Mouse (Mus musculus): ENCODE results near the gene Syngr2. TPM values are rescaled to one million over a fixed set of nuclear protein-coding genes. Genes with fewer than 3 reads are reported as not detected.
A peak's percentile ranks its signal among the peaks of the same experiment; 100 is the strongest.
"Not testable (repeated sequence)": the region's sequence is repeated elsewhere in the genome, so short reads cannot be mapped to it uniquely, and the experiment has no call there.

The Syngr2 gene
- polyA plus RNA-seq, 1 experiment from 2014 or later, result 78.7 TPM

DNA sequence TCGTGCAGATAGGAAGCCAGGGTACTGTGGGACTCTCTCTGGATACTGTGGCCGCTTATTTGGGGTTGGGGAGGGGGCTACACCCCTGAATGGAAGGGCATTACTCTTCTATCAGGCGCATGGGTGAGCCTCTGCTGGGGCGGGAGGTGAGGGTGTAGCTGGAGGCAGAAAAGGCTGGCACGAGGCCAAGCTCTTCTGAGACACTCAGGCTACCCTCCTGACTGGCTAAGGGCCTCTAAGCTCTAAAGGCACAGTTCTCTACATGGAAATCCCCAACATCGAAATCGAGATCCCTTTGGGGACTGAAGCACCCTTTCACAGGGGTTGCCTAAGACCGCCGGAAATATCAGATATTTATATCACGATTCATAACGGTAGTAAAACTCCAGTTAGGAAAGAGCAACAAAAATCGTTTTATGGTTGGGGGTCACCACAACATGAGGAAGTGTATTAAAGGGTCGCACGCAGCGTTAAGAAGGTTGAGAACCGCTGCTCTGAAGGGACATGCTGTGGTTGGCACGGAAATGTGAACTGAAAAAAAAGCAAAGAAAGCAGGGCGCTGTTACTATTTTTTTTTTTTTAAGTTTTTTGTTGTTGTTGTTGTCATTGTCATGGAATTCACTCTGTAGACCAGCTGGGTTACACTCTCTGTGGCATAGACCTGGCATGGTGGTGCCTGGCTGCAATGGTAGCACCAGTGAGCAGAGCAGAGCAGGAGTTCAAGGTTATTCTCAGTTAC lies 18.9 kb downstream of the Syngr2 start:
- Histone ChIP-seq H3K27me3 (ENCODE audit: control insufficient read depth, insufficient read depth, low read length) (no peaks in the 10 kb centered on the region), H3K4me2 (peak overlapping the region; percentile 81), H3K36me3 (ENCODE audit: control insufficient read depth, insufficient read depth, low read length) (no peaks in the 10 kb centered on the region), H3K9me3 (replicated peaks; ENCODE audit: control insufficient read depth, low read length) (no peaks in the 10 kb centered on the region), H3K9ac (ENCODE audit: low read depth, low read length) (peak overlapping the region; percentile 52; the same call in 1 of the 2 replicates), H3K4me3 (ENCODE audit: low read depth, low read length) (no peak overlapping the region), H3K4me1 (ENCODE audit: control insufficient read depth, insufficient read depth, low read length) (peaks cover 66% of the 10 kb centered on the region), H3K27ac (ENCODE audit: low read depth, low read length) (peak overlapping the region; percentile 97)
- ATAC-seq (replicated peaks; ENCODE audit: insufficient number of reproducible peaks, low FRiP score, low TSS enrichment), result no peak
- WGBS (ENCODE audit: insufficient replicate concordance), result 57% methylated on average over 18 of the region's 18 CpGs

- Histone ChIP-seq H3K9me3 (replicated peaks; ENCODE audit: control insufficient read depth, low read length) (no peaks in the 10 kb centered on the region), H3K27ac (ENCODE audit: low read depth, low read length) (peak overlapping the region; percentile 97), H3K4me1 (ENCODE audit: control insufficient read depth, insufficient read depth, low read length) (peaks cover 63% of the 10 kb centered on the region), H3K4me2 (peak overlapping the region; percentile 81), H3K36me3 (ENCODE audit: control insufficient read depth, insufficient read depth, low read length) (no peaks in the 10 kb centered on the region), H3K27me3 (ENCODE audit: control insufficient read depth, insufficient read depth, low read length) (no peaks in the 10 kb centered on the region), H3K4me3 (ENCODE audit: low read depth, low read length) (no peak overlapping the region), H3K9ac (ENCODE audit: low read depth, low read length) (0 out of 2 replicates have a peak overlapping the region, but pooled peaks have one; percentile 52)
- ATAC-seq (replicated peaks; ENCODE audit: insufficient number of reproducible peaks, low FRiP score, low TSS enrichment), result 0 out of 2 replicates have a peak, but pooled peaks have one; percentile 11
- WGBS (ENCODE audit: insufficient replicate concordance), result 16% methylated on average over 9 of the region's 9 CpGs
Observed at GRCm38 (mm10) chr11:117828888-117829604, 19.6 kb downstream of the Syngr2 start.

GRCm38 (mm10) chr11:117829671-117830215 lies 20.3 kb downstream of the Syngr2 start:
- Histone ChIP-seq H3K4me3 (ENCODE audit: low read depth, low read length) (no peak overlapping the region), H3K9me3 (replicated peaks; ENCODE audit: control insufficient read depth, low read length) (no peaks in the 10 kb centered on the region), H3K36me3 (ENCODE audit: control insufficient read depth, insufficient read depth, low read length) (no peaks in the 10 kb centered on the region), H3K4me2 (no peak overlapping the region), H3K9ac (ENCODE audit: low read depth, low read length) (0 out of 2 replicates have a peak overlapping the region, but pooled peaks have one; percentile 6), H3K27me3 (ENCODE audit: control insufficient read depth, insufficient read depth, low read length) (no peaks in the 10 kb centered on the region), H3K27ac (ENCODE audit: low read depth, low read length) (peak overlapping the region; percentile 97), H3K4me1 (ENCODE audit: control insufficient read depth, insufficient read depth, low read length) (peaks cover 59% of the 10 kb centered on the region)
- WGBS (ENCODE audit: insufficient replicate concordance), result 59% methylated on average over 2 of the region's 2 CpGs
- no peak for ATAC-seq (replicated peaks; ENCODE audit: insufficient number of reproducible peaks, low FRiP score, low TSS enrichment)

DNA sequence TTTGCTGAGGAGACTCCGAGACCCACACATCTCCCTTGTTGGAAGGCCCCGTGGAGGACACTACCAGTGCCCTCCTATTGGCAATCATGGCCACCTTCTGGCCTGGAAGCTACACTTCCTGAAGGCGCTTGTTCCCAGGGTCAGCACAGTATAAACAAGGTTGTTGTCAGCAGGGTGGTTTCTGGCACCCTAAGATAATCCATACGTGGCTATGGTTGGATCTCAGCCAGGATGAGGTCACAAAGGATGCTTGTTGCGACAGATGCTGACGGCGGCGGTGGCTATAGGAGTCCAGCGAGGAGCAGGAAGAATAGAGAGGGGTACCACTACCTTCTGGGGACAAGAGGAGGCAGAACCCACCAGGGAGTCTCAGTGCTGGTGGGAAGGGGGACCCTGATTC lies 20.9 kb downstream of the Syngr2 start:
- ATAC-seq (replicated peaks; ENCODE audit: insufficient number of reproducible peaks, low FRiP score, low TSS enrichment), result no peak
- H3K4me1 ChIP-seq (ENCODE audit: control insufficient read depth, insufficient read depth, low read length), result peaks cover 57% of the 10 kb centered on the region
- H3K9me3 ChIP-seq (replicated peaks; ENCODE audit: control insufficient read depth, low read length), result no peaks in the 10 kb centered on the region
- H3K4me3 ChIP-seq (ENCODE audit: low read depth, low read length), result no peak overlapping the region
- peak overlapping the region; percentile 97 for H3K27ac ChIP-seq (ENCODE audit: low read depth, low read length)
- H3K4me2 ChIP-seq, result no peak overlapping the region
- H3K9ac ChIP-seq (ENCODE audit: low read depth, low read length), result no peak overlapping the region
- 50% methylated on average over 9 of the region's 9 CpGs for whole genome bisulfite sequencing (ENCODE audit: insufficient replicate concordance)
- H3K36me3 ChIP-seq (ENCODE audit: control insufficient read depth, insufficient read depth, low read length), result no peaks in the 10 kb centered on the region
- no peaks in the 10 kb centered on the region for H3K27me3 ChIP-seq (ENCODE audit: control insufficient read depth, insufficient read depth, low read length)

- H3K27me3 ChIP-seq (ENCODE audit: control insufficient read depth, insufficient read depth, low read length), result no peaks in the 10 kb centered on the region
- peak overlapping the region; percentile 64 for H3K4me2 ChIP-seq
- H3K9ac ChIP-seq (ENCODE audit: low read depth, low read length), result 0 out of 2 replicates have a peak overlapping the region, but pooled peaks have one; percentile 22
- peak; percentile 40 for ATAC-seq (replicated peaks; ENCODE audit: insufficient number of reproducible peaks, low FRiP score, low TSS enrichment)
- WGBS (ENCODE audit: insufficient replicate concordance), result 16% methylated on average over 28 of the region's 28 CpGs
- H3K4me3 ChIP-seq (ENCODE audit: low read depth, low read length), result peak overlapping the region; percentile 28
- H3K9me3 ChIP-seq (replicated peaks; ENCODE audit: control insufficient read depth, low read length), result no peaks in the 10 kb centered on the region
- H3K4me1 ChIP-seq (ENCODE audit: control insufficient read depth, insufficient read depth, low read length), result peaks cover 43% of the 10 kb centered on the region
- H3K27ac ChIP-seq (ENCODE audit: low read depth, low read length), result peak overlapping the region; percentile 54; the same call in 1 of the 2 replicates
- no peaks in the 10 kb centered on the region for H3K36me3 ChIP-seq (ENCODE audit: control insufficient read depth, insufficient read depth, low read length)
Observed at GRCm38 (mm10) chr11:117832086-117832969, 22.9 kb downstream of the Syngr2 start.

- not testable (repeated sequence) for H3K4me3 ChIP-seq (ENCODE audit: low read depth, low read length); H3K9ac ChIP-seq (ENCODE audit: low read depth, low read length); H3K4me2 ChIP-seq; H3K27me3 ChIP-seq (ENCODE audit: control insufficient read depth, insufficient read depth, low read length); H3K36me3 ChIP-seq (ENCODE audit: control insufficient read depth, insufficient read depth, low read length); ATAC-seq (replicated peaks; ENCODE audit: insufficient number of reproducible peaks, low FRiP score, low TSS enrichment); H3K27ac ChIP-seq (ENCODE audit: low read depth, low read length); H3K9me3 ChIP-seq (replicated peaks; ENCODE audit: control insufficient read depth, low read length)
- WGBS (ENCODE audit: insufficient replicate concordance), result 87% methylated on average over 4 of the region's 6 CpGs
- H3K4me1 ChIP-seq (ENCODE audit: control insufficient read depth, insufficient read depth, low read length), result peaks cover 32% of the 10 kb centered on the region
Observed at GRCm38 (mm10) chr11:117833509-117833908, 24.0 kb downstream of the Syngr2 start.

- H3K36me3 ChIP-seq (ENCODE audit: control insufficient read depth, insufficient read depth, low read length), result no peaks in the 10 kb centered on the region
- no peak overlapping the region for H3K4me3 ChIP-seq (ENCODE audit: low read depth, low read length)
- H3K27ac ChIP-seq (ENCODE audit: low read depth, low read length), result no peak overlapping the region
- H3K4me2 ChIP-seq, result no peak overlapping the region
- 91% methylated on average over 8 of the region's 8 CpGs for WGBS (ENCODE audit: insufficient replicate concordance)
- H3K9ac ChIP-seq (ENCODE audit: low read depth, low read length), result no peak overlapping the region
- no peak for ATAC-seq (replicated peaks; ENCODE audit: insufficient number of reproducible peaks, low FRiP score, low TSS enrichment)
- peaks cover 28% of the 10 kb centered on the region for H3K4me1 ChIP-seq (ENCODE audit: control insufficient read depth, insufficient read depth, low read length)
- no peaks in the 10 kb centered on the region for H3K9me3 ChIP-seq (replicated peaks; ENCODE audit: control insufficient read depth, low read length)
- H3K27me3 ChIP-seq (ENCODE audit: control insufficient read depth, insufficient read depth, low read length), result no peaks in the 10 kb centered on the region
Observed at GRCm38 (mm10) chr11:117834086-117834485, 24.6 kb downstream of the Syngr2 start.

DNA sequence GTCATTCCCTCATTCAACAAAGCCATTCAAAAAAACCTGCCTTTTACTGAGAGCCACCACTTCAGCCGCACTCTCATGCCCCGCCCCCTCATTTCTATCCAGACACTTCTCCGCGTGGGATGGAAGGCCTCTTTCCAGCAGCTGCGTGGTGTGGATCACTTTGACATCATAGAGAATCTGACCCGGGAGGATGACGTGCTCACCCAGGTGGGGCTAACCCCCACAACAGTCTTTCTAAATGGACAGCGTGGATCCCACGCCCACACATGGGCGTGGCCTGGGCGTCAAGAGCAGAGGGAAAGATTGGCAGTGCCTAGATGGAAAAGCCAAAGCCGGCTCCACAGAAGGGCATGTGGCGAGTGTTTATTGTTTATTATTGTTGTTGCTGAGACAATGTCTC lies 26.8 kb downstream of the Syngr2 start:
- 19% methylated on average over 13 of the region's 13 CpGs for WGBS (ENCODE audit: insufficient replicate concordance)

More for the DNA sequence above, 26.8 kb downstream of the Syngr2 start:
- H3K9ac ChIP-seq (ENCODE audit: low read depth, low read length), result 0 out of 2 replicates have a peak overlapping the region, but pooled peaks have one; percentile 28
- 0 out of 2 replicates have a peak overlapping the region, but pooled peaks have one; percentile 15 for H3K27ac ChIP-seq (ENCODE audit: low read depth, low read length)
- H3K4me3 ChIP-seq (ENCODE audit: low read depth, low read length), result 0 out of 2 replicates have a peak overlapping the region, but pooled peaks have one; percentile 14
- no peaks in the 10 kb centered on the region for H3K9me3 ChIP-seq (replicated peaks; ENCODE audit: control insufficient read depth, low read length)
- peak overlapping the region; percentile 54 for H3K4me2 ChIP-seq
- H3K4me1 ChIP-seq (ENCODE audit: control insufficient read depth, insufficient read depth, low read length), result peaks cover 13% of the 10 kb centered on the region
- H3K36me3 ChIP-seq (ENCODE audit: control insufficient read depth, insufficient read depth, low read length), result no peaks in the 10 kb centered on the region
- no peak for ATAC-seq (replicated peaks; ENCODE audit: insufficient number of reproducible peaks, low FRiP score, low TSS enrichment)
- H3K27me3 ChIP-seq (ENCODE audit: control insufficient read depth, insufficient read depth, low read length), result no peaks in the 10 kb centered on the region
